Mouse (Mus musculus): ENCODE results near the gene Tmem179. TPM values are rescaled to one million over a fixed set of nuclear protein-coding genes. Genes with fewer than 3 reads are reported as not detected.
A peak's percentile ranks its signal among the peaks of the same experiment; 100 is the strongest.

The Tmem179 gene
- total RNA-seq, 2 experiments from 2014 or later: 142 to 145 TPM

GRCm38 (mm10) chr12:112541483-112542091, 25.0 kb upstream of the Tmem179 start:
- peak in 1 of 2 experiments; percentile 50 for DNase-seq (ENCODE audit: extremely low spot score in 1 of 2, low spot score in 2 of 2)

GRCm38 (mm10) chr12:112540321-112540720, 23.8 kb upstream of the Tmem179 start:
- intact Hi-C loops (cut with DNase I): loop anchor here (5.0 kb wide), 2 partner anchors 43 to 428 kb away; no protein-coding TSS in a partner anchor
- no peak for DNase-seq (ENCODE audit: extremely low spot score in 1 of 2, low spot score in 2 of 2)

More at GRCm38 (mm10) chr12:112541483-112542091, 25.0 kb upstream of the Tmem179 start:
- intact Hi-C loops (cut with DNase I): loop anchor here (5.0 kb wide), 2 partner anchors 44 to 429 kb away; no protein-coding TSS in a partner anchor

- intact Hi-C loops (cut with DNase I): no loop called here
- no peak for DNase-seq (ENCODE audit: extremely low spot score in 1 of 2, low spot score in 2 of 2)
Measured at GRCm38 (mm10) chr12:112539466-112539965, 23.0 kb upstream of the Tmem179 start.

- DNase-seq (ENCODE audit: extremely low spot score in 1 of 2, low spot score in 2 of 2): no peak
- intact Hi-C loops (cut with DNase I): no loop called here
Measured at GRCm38 (mm10) chr12:112538356-112538755, 21.8 kb upstream of the Tmem179 start.

GRCm38 (mm10) chr12:112537233-112537632, 20.7 kb upstream of the Tmem179 start:
- intact Hi-C loops (cut with DNase I): no loop called here
- DNase-seq (ENCODE audit: extremely low spot score in 1 of 2, low spot score in 2 of 2): no peak

GRCm38 (mm10) chr12:112533758-112534157, 17.2 kb upstream of the Tmem179 start:
- DNase-seq (ENCODE audit: extremely low spot score in 1 of 2, low spot score in 2 of 2): no peak
- intact Hi-C loops (cut with DNase I): no loop called here

GRCm38 (mm10) chr12:112518105-112518504, 1.6 kb upstream of the Tmem179 start:
- intact Hi-C loops (cut with DNase I): no loop called here
- DNase-seq (ENCODE audit: extremely low spot score in 1 of 2, low spot score in 2 of 2): no peak

GRCm38 (mm10) chr12:112514897-112515296, 1.6 kb downstream of the Tmem179 start:
- DNase-seq (ENCODE audit: extremely low spot score in 1 of 2, low spot score in 2 of 2): no peak
- intact Hi-C loops (cut with DNase I): no loop called here

GRCm38 (mm10) chr12:112510733-112511372, 5.7 kb downstream of the Tmem179 start:
- intact Hi-C loops (cut with DNase I): no loop called here
- peak; percentile 58 to 83 for DNase-seq (ENCODE audit: extremely low spot score in 1 of 2, low spot score in 2 of 2)

- intact Hi-C loops (cut with DNase I): no loop called here
- no peak for DNase-seq (ENCODE audit: extremely low spot score in 1 of 2, low spot score in 2 of 2)
Measured at GRCm38 (mm10) chr12:112510365-112510732, 6.2 kb downstream of the Tmem179 start.

GRCm38 (mm10) chr12:112507984-112508383, 8.6 kb downstream of the Tmem179 start:
- intact Hi-C loops (cut with DNase I): no loop called here
- no peak for DNase-seq (ENCODE audit: extremely low spot score in 1 of 2, low spot score in 2 of 2)

GRCm38 (mm10) chr12:112507264-112507663, 9.3 kb downstream of the Tmem179 start:
- peak in 1 of 2 experiments; percentile 48 for DNase-seq (ENCODE audit: extremely low spot score in 1 of 2, low spot score in 2 of 2)
- intact Hi-C loops (cut with DNase I): no loop called here

- no peak for DNase-seq (ENCODE audit: extremely low spot score in 1 of 2, low spot score in 2 of 2)
- intact Hi-C loops (cut with DNase I): no loop called here
Measured at GRCm38 (mm10) chr12:112506267-112506666, 10.3 kb downstream of the Tmem179 start.

GRCm38 (mm10) chr12:112503003-112503771, 13.4 kb downstream of the Tmem179 start:
- intact Hi-C loops (cut with DNase I): no loop called here
- peak in 1 of 2 experiments; percentile 62 for DNase-seq (ENCODE audit: extremely low spot score in 1 of 2, low spot score in 2 of 2)

GRCm38 (mm10) chr12:112498683-112499082, 17.9 kb downstream of the Tmem179 start:
- peak in 1 of 2 experiments; percentile 69 for DNase-seq (ENCODE audit: extremely low spot score in 1 of 2, low spot score in 2 of 2)

GRCm38 (mm10) chr12:112497731-112498130, 18.8 kb downstream of the Tmem179 start:
- DNase-seq (ENCODE audit: extremely low spot score in 1 of 2, low spot score in 2 of 2): no peak
- intact Hi-C loops (cut with DNase I): loop anchor here (5.0 kb wide), 1 partner anchor 45 kb away; no protein-coding TSS in a partner anchor

More at GRCm38 (mm10) chr12:112498683-112499082, 17.9 kb downstream of the Tmem179 start:
- intact Hi-C loops (cut with DNase I): loop anchor here (5.0 kb wide), 1 partner anchor 44 kb away; no protein-coding TSS in a partner anchor

- DNase-seq (ENCODE audit: extremely low spot score in 1 of 2, low spot score in 2 of 2): no peak
- intact Hi-C loops (cut with DNase I): loop anchor here (5.0 kb wide), 1 partner anchor 46 kb away; no protein-coding TSS in a partner anchor
Measured at GRCm38 (mm10) chr12:112496136-112496535, 20.4 kb downstream of the Tmem179 start.

- intact Hi-C loops (cut with DNase I): no loop called here
- DNase-seq (ENCODE audit: extremely low spot score in 1 of 2, low spot score in 2 of 2): peak in 1 of 2 experiments; percentile 86
Measured at GRCm38 (mm10) chr12:112490444-112490939, 26.1 kb downstream of the Tmem179 start.

GRCm38 (mm10) chr12:112489535-112489934, 27.0 kb downstream of the Tmem179 start:
- intact Hi-C loops (cut with DNase I): no loop called here
- DNase-seq (ENCODE audit: extremely low spot score in 1 of 2, low spot score in 2 of 2): no peak

Data from left cerebral cortex, postnatal 10 days (tissue).